Mouse (Mus musculus): ENCODE measurements at regions not wholly inside any gene's neighbourhood (a gene's known extent, or its start where the extent isn't known, plus 50 kb on each side); places are given as distances from the start of the nearest gene placed in this dataset.

- 82% methylated on average over 2 of the region's 2 CpGs for WGBS
Measured at GRCm38 (mm10) chr10:44777214-44777613, 248.9 kb upstream of the Prdm1 start.

GRCm38 (mm10) chr10:44776175-44776574 lies 247.9 kb upstream of the Prdm1 start:
- Histone ChIP-seq H3K27ac (ENCODE audit: low read depth, low read length) (no peak overlapping the region), H3K4me1 (replicated peaks; ENCODE audit: control insufficient read depth, insufficient read depth, low read length) (no peaks in the 10 kb centered on the region), H3K9ac (ENCODE audit: low read length) (no peak overlapping the region), H3K9me3 (ENCODE audit: control insufficient read depth, low read length) (no peaks in the 10 kb centered on the region), H3K36me3 (ENCODE audit: control insufficient read depth, insufficient read depth, low read length) (no peaks in the 10 kb centered on the region), H3K4me3 (ENCODE audit: low read depth, low read length) (no peak overlapping the region), H3K4me2 (ENCODE audit: low read depth, low read length, severe bottlenecking) (no peak overlapping the region), H3K27me3 (ENCODE audit: control insufficient read depth, insufficient read depth, low read length) (no peaks in the 10 kb centered on the region)
- ATAC-seq (replicated peaks; ENCODE audit: low FRiP score) (no peak), DNase-seq (ENCODE audit: low spot score) (no peak)
- 76% methylated on average over 2 of the region's 2 CpGs for WGBS

More at GRCm38 (mm10) chr10:44777214-44777613, 248.9 kb upstream of the Prdm1 start:
- Histone ChIP-seq H3K27ac (ENCODE audit: low read depth, low read length) (no peak overlapping the region), H3K4me1 (replicated peaks; ENCODE audit: control insufficient read depth, insufficient read depth, low read length) (no peaks in the 10 kb centered on the region), H3K36me3 (ENCODE audit: control insufficient read depth, insufficient read depth, low read length) (no peaks in the 10 kb centered on the region), H3K27me3 (ENCODE audit: control insufficient read depth, insufficient read depth, low read length) (no peaks in the 10 kb centered on the region), H3K9me3 (ENCODE audit: control insufficient read depth, low read length) (no peaks in the 10 kb centered on the region), H3K4me2 (ENCODE audit: low read depth, low read length, severe bottlenecking) (no peak overlapping the region), H3K4me3 (ENCODE audit: low read depth, low read length) (no peak overlapping the region), H3K9ac (ENCODE audit: low read length) (no peak overlapping the region)
- no peak for DNase-seq (ENCODE audit: low spot score)
- no peak for ATAC-seq (replicated peaks; ENCODE audit: low FRiP score)

GRCm38 (mm10) chr10:44765527-44765926 lies 237.2 kb upstream of the Prdm1 start:
- Histone ChIP-seq H3K36me3 (ENCODE audit: control insufficient read depth, insufficient read depth, low read length) (no peaks in the 10 kb centered on the region), H3K9ac (ENCODE audit: low read length) (no peak overlapping the region), H3K4me3 (ENCODE audit: low read depth, low read length) (no peak overlapping the region), H3K27ac (ENCODE audit: low read depth, low read length) (no peak overlapping the region), H3K4me2 (ENCODE audit: low read depth, low read length, severe bottlenecking) (no peak overlapping the region), H3K27me3 (ENCODE audit: control insufficient read depth, insufficient read depth, low read length) (no peaks in the 10 kb centered on the region), H3K9me3 (ENCODE audit: control insufficient read depth, low read length) (no peaks in the 10 kb centered on the region), H3K4me1 (replicated peaks; ENCODE audit: control insufficient read depth, insufficient read depth, low read length) (no peaks in the 10 kb centered on the region)
- WGBS = 92% methylated on average over 3 of the region's 3 CpGs
- DNase-seq (ENCODE audit: low spot score) (no peak), ATAC-seq (replicated peaks; ENCODE audit: low FRiP score) (no peak)

- H3K36me3 ChIP-seq (ENCODE audit: control insufficient read depth, insufficient read depth, low read length) = no peaks in the 10 kb centered on the region
- H3K9me3 ChIP-seq (ENCODE audit: control insufficient read depth, low read length) = no peaks in the 10 kb centered on the region
- no peaks in the 10 kb centered on the region for H3K4me1 ChIP-seq (replicated peaks; ENCODE audit: control insufficient read depth, insufficient read depth, low read length)
- no peak for ATAC-seq (replicated peaks; ENCODE audit: low FRiP score)
- H3K4me3 ChIP-seq (ENCODE audit: low read depth, low read length) = no peak overlapping the region
- H3K9ac ChIP-seq (ENCODE audit: low read length) = no peak overlapping the region
- no peak overlapping the region for H3K27ac ChIP-seq (ENCODE audit: low read depth, low read length)
- no peaks in the 10 kb centered on the region for H3K27me3 ChIP-seq (ENCODE audit: control insufficient read depth, insufficient read depth, low read length)
- 49% methylated on average over 3 of the region's 3 CpGs for WGBS
- no peak for DNase-seq (ENCODE audit: low spot score)
- no peak overlapping the region for H3K4me2 ChIP-seq (ENCODE audit: low read depth, low read length, severe bottlenecking)
Measured at GRCm38 (mm10) chr10:44763102-44763501, 234.8 kb upstream of the Prdm1 start.

GRCm38 (mm10) chr10:44762068-44762467 lies 233.8 kb upstream of the Prdm1 start:
- H3K4me3 ChIP-seq (ENCODE audit: low read depth, low read length) = no peak overlapping the region
- H3K36me3 ChIP-seq (ENCODE audit: control insufficient read depth, insufficient read depth, low read length) = no peaks in the 10 kb centered on the region
- no peaks in the 10 kb centered on the region for H3K9me3 ChIP-seq (ENCODE audit: control insufficient read depth, low read length)
- no peaks in the 10 kb centered on the region for H3K4me1 ChIP-seq (replicated peaks; ENCODE audit: control insufficient read depth, insufficient read depth, low read length)
- H3K27ac ChIP-seq (ENCODE audit: low read depth, low read length) = no peak overlapping the region
- no peaks in the 10 kb centered on the region for H3K27me3 ChIP-seq (ENCODE audit: control insufficient read depth, insufficient read depth, low read length)
- H3K4me2 ChIP-seq (ENCODE audit: low read depth, low read length, severe bottlenecking) = no peak overlapping the region
- 85% methylated on average over 4 of the region's 4 CpGs for WGBS
- no peak overlapping the region for H3K9ac ChIP-seq (ENCODE audit: low read length)
- DNase-seq (ENCODE audit: low spot score) (no peak), ATAC-seq (replicated peaks; ENCODE audit: low FRiP score) (no peak)

- no peaks in the 10 kb centered on the region for H3K27me3 ChIP-seq (ENCODE audit: control insufficient read depth, insufficient read depth, low read length)
- no peaks in the 10 kb centered on the region for H3K9me3 ChIP-seq (ENCODE audit: control insufficient read depth, low read length)
- H3K9ac ChIP-seq (ENCODE audit: low read length) = no peak overlapping the region
- ATAC-seq (replicated peaks; ENCODE audit: low FRiP score) (no peak), DNase-seq (ENCODE audit: low spot score) (no peak)
- H3K4me1 ChIP-seq (replicated peaks; ENCODE audit: control insufficient read depth, insufficient read depth, low read length) = no peaks in the 10 kb centered on the region
- H3K4me3 ChIP-seq (ENCODE audit: low read depth, low read length) = no peak overlapping the region
- H3K4me2 ChIP-seq (ENCODE audit: low read depth, low read length, severe bottlenecking) = no peak overlapping the region
- H3K27ac ChIP-seq (ENCODE audit: low read depth, low read length) = no peak overlapping the region
- 81% methylated on average over 4 of the region's 4 CpGs for WGBS
- H3K36me3 ChIP-seq (ENCODE audit: control insufficient read depth, insufficient read depth, low read length) = no peaks in the 10 kb centered on the region
Measured at GRCm38 (mm10) chr10:44761324-44761723, 233.0 kb upstream of the Prdm1 start.

GRCm38 (mm10) chr10:44755355-44755957 lies 227.2 kb upstream of the Prdm1 start:
- Histone ChIP-seq H3K27me3 (ENCODE audit: control insufficient read depth, insufficient read depth, low read length) (no peaks in the 10 kb centered on the region), H3K27ac (ENCODE audit: low read depth, low read length) (no peak overlapping the region), H3K4me3 (ENCODE audit: low read depth, low read length) (no peak overlapping the region), H3K9ac (ENCODE audit: low read length) (no peak overlapping the region), H3K9me3 (ENCODE audit: control insufficient read depth, low read length) (no peaks in the 10 kb centered on the region), H3K36me3 (ENCODE audit: control insufficient read depth, insufficient read depth, low read length) (no peaks in the 10 kb centered on the region), H3K4me2 (ENCODE audit: low read depth, low read length, severe bottlenecking) (no peak overlapping the region), H3K4me1 (replicated peaks; ENCODE audit: control insufficient read depth, insufficient read depth, low read length) (no peaks in the 10 kb centered on the region)
- ATAC-seq (replicated peaks; ENCODE audit: low FRiP score) = 0 out of 2 replicates have a peak, but pooled peaks have one; percentile 42
- WGBS = 76% methylated on average over 6 of the region's 6 CpGs
- DNase-seq (ENCODE audit: low spot score) = no peak

GRCm38 (mm10) chr10:44754930-44755329 lies 226.6 kb upstream of the Prdm1 start:
- no peak for ATAC-seq (replicated peaks; ENCODE audit: low FRiP score)
- no peak overlapping the region for H3K27ac ChIP-seq (ENCODE audit: low read depth, low read length)
- 75% methylated on average over 4 of the region's 4 CpGs for WGBS

GRCm38 (mm10) chr10:44752719-44753390 lies 224.6 kb upstream of the Prdm1 start:
- no peak for DNase-seq (ENCODE audit: low spot score)
- 66% methylated on average over 8 of the region's 8 CpGs for WGBS

More at GRCm38 (mm10) chr10:44754930-44755329, 226.6 kb upstream of the Prdm1 start:
- no peak overlapping the region for H3K4me3 ChIP-seq (ENCODE audit: low read depth, low read length)
- no peak for DNase-seq (ENCODE audit: low spot score)
- H3K4me2 ChIP-seq (ENCODE audit: low read depth, low read length, severe bottlenecking) = no peak overlapping the region
- H3K9ac ChIP-seq (ENCODE audit: low read length) = no peak overlapping the region
- no peaks in the 10 kb centered on the region for H3K4me1 ChIP-seq (replicated peaks; ENCODE audit: control insufficient read depth, insufficient read depth, low read length)
- H3K27me3 ChIP-seq (ENCODE audit: control insufficient read depth, insufficient read depth, low read length) = no peaks in the 10 kb centered on the region
- H3K9me3 ChIP-seq (ENCODE audit: control insufficient read depth, low read length) = no peaks in the 10 kb centered on the region
- H3K36me3 ChIP-seq (ENCODE audit: control insufficient read depth, insufficient read depth, low read length) = no peaks in the 10 kb centered on the region

More at GRCm38 (mm10) chr10:44752719-44753390, 224.6 kb upstream of the Prdm1 start:
- Histone ChIP-seq H3K9me3 (ENCODE audit: control insufficient read depth, low read length) (no peaks in the 10 kb centered on the region), H3K27me3 (ENCODE audit: control insufficient read depth, insufficient read depth, low read length) (no peaks in the 10 kb centered on the region), H3K4me1 (replicated peaks; ENCODE audit: control insufficient read depth, insufficient read depth, low read length) (no peaks in the 10 kb centered on the region), H3K4me3 (ENCODE audit: low read depth, low read length) (no peak overlapping the region), H3K4me2 (ENCODE audit: low read depth, low read length, severe bottlenecking) (no peak overlapping the region), H3K27ac (ENCODE audit: low read depth, low read length) (no peak overlapping the region), H3K36me3 (ENCODE audit: control insufficient read depth, insufficient read depth, low read length) (no peaks in the 10 kb centered on the region), H3K9ac (ENCODE audit: low read length) (no peak overlapping the region)
- ATAC-seq (replicated peaks; ENCODE audit: low FRiP score) = no peak

Data from forebrain, embryonic 11.5 days (tissue).